Comparison of ENCODE assay signal across 11 mouse cellular contexts in genomic region chr11:102216886-102217240, GRCm38 (mm10). TPM values are rescaled to one million over a fixed set of nuclear protein-coding genes. Genes with fewer than 3 reads are reported as not detected.
DNase-seq lines count a peak whose midpoint lies in the region; ATAC-seq and TF ChIP-seq lines count a peak whose summit lies in the region.
"Had no signal": no experiment of that assay in that cellular context is flagged by ENCODE, and none has a peak within 500 bp of the region (broad histone marks: within the 10 kb centered on the region; RNA-seq: fewer than 3 reads in every experiment).

No protein-coding gene starts in this region.

- 51% methylated on average over 5 of the region's 5 CpGs for WGBS in hindbrain, embryonic 10.5 days
- WGBS in hindbrain, postnatal 0 days, result 50% methylated on average over 5 of the region's 5 CpGs
- 59% methylated on average over 5 of the region's 5 CpGs for WGBS in embryonic facial prominence, embryonic 10.5 days
- WGBS in limb, embryonic 13.5 days, result 42% methylated on average over 5 of the region's 5 CpGs
- WGBS in thymus, adult 2 months, result 89% methylated on average over 5 of the region's 5 CpGs

- ATAC-seq in hindbrain, postnatal 0 days, result no peak
- ATAC-seq in limb, embryonic 13.5 days (ENCODE audit: low FRiP score, low read depth), result no peak
- ATAC-seq: Patski had no signal

- TF ChIP-seq CTCF in hindbrain, postnatal 0 days (IDR thresholded peaks at IDR 0.05; ENCODE audit: low read depth), result no peak
- TF ChIP-seq CTCF in thymus, adult 2 months (IDR thresholded peaks at IDR 0.05; ENCODE audit: borderline replicate concordance, control insufficient read depth, extremely low read depth, insufficient read depth, low read length, poor library complexity), result no peak

- TF ChIP-seq POLR2A in thymus, adult 2 months (IDR thresholded peaks at IDR 0.05; ENCODE audit: control insufficient read depth, extremely low read depth, insufficient read depth, low read length, poor library complexity), result no peak

- no peaks in the 10 kb centered on the region for H3K27me3 ChIP-seq in hindbrain, embryonic 10.5 days (ENCODE audit: insufficient read depth, poor library complexity, severe bottlenecking)
- H3K27me3 ChIP-seq in hindbrain, postnatal 0 days (ENCODE audit: insufficient read depth, low read length), result no peaks in the 10 kb centered on the region
- H3K27me3 ChIP-seq in embryonic facial prominence, embryonic 10.5 days (replicated peaks; ENCODE audit: low read depth, poor library complexity, severe bottlenecking), result no peaks in the 10 kb centered on the region
- H3K27me3 ChIP-seq in limb, embryonic 13.5 days, result no peaks in the 10 kb centered on the region
- no peaks in the 10 kb centered on the region for H3K27me3 ChIP-seq in thymus, adult 2 months (ENCODE audit: control insufficient read depth, insufficient read depth, low read length)
- H3K27me3 ChIP-seq: neural tube, embryonic 12.5 days; Patski had no signal

- no peak overlapping the region for H3K9ac ChIP-seq in hindbrain, postnatal 0 days (replicated peaks; ENCODE audit: low read length)
- H3K9ac ChIP-seq in limb, embryonic 13.5 days, result peak overlapping the region; percentile 50
- H3K9ac ChIP-seq: neural tube, embryonic 12.5 days had no signal

- H3K9me3 ChIP-seq in hindbrain, embryonic 10.5 days, result no peaks in the 10 kb centered on the region
- H3K9me3 ChIP-seq in hindbrain, postnatal 0 days (ENCODE audit: low read length), result no peaks in the 10 kb centered on the region
- H3K9me3 ChIP-seq in embryonic facial prominence, embryonic 10.5 days, result no peaks in the 10 kb centered on the region
- H3K9me3 ChIP-seq in limb, embryonic 13.5 days, result no peaks in the 10 kb centered on the region
- H3K9me3 ChIP-seq: neural tube, embryonic 12.5 days had no signal

- H3K4me1 ChIP-seq in hindbrain, embryonic 10.5 days (replicated peaks), result peaks cover 78% of the 10 kb centered on the region
- H3K4me1 ChIP-seq in hindbrain, postnatal 0 days (ENCODE audit: insufficient read depth, low read length), result peaks cover 51% of the 10 kb centered on the region
- peaks cover 79% of the 10 kb centered on the region for H3K4me1 ChIP-seq in embryonic facial prominence, embryonic 10.5 days
- peaks cover 77% of the 10 kb centered on the region for H3K4me1 ChIP-seq in limb, embryonic 13.5 days
- peaks cover 60% of the 10 kb centered on the region for H3K4me1 ChIP-seq in thymus, adult 2 months (replicated peaks; ENCODE audit: control insufficient read depth, insufficient read depth, low read length)

- H3K4me3 ChIP-seq in hindbrain, embryonic 10.5 days, result 0 out of 2 replicates have a peak overlapping the region, but pooled peaks have one; percentile 36
- no peak overlapping the region for H3K4me3 ChIP-seq in hindbrain, postnatal 0 days (ENCODE audit: low read length)
- peak overlapping the region; percentile 8; the same call in 1 of the 2 replicates for H3K4me3 ChIP-seq in embryonic facial prominence, embryonic 10.5 days
- H3K4me3 ChIP-seq in limb, embryonic 13.5 days, result peak overlapping the region; percentile 18
- H3K4me3 ChIP-seq in thymus, adult 2 months (ENCODE audit: control insufficient read depth, insufficient read depth, low read length), result no peak overlapping the region
- H3K4me3 ChIP-seq: neural tube, embryonic 12.5 days had no signal

- H3K4me2 ChIP-seq in hindbrain, postnatal 0 days (ENCODE audit: low read depth, low read length), result no peak overlapping the region
- H3K4me2 ChIP-seq in limb, embryonic 13.5 days (replicated peaks), result peak overlapping the region; percentile 91

- H3K27ac ChIP-seq in hindbrain, embryonic 10.5 days, result 0 out of 2 replicates have a peak overlapping the region, but pooled peaks have one; percentile 12
- H3K27ac ChIP-seq in hindbrain, postnatal 0 days, result no peak overlapping the region
- no peak overlapping the region for H3K27ac ChIP-seq in embryonic facial prominence, embryonic 10.5 days (replicated peaks)
- 0 out of 2 replicates have a peak overlapping the region, but pooled peaks have one; percentile 65 for H3K27ac ChIP-seq in limb, embryonic 13.5 days
- no peak overlapping the region for H3K27ac ChIP-seq in thymus, adult 2 months (ENCODE audit: control insufficient read depth, insufficient read depth, low read length)
- H3K27ac ChIP-seq: neural tube, embryonic 12.5 days had no signal

- no peak for DNase-seq in hindbrain, embryonic 10.5 days (ENCODE audit: low spot score)
- DNase-seq in hindbrain, postnatal 0 days (ENCODE audit: low spot score), result no peak
- DNase-seq in 3T3-L1 (ENCODE audit: low read depth, low spot score), result peak; percentile 64
- DNase-seq in embryonic facial prominence, embryonic 10.5 days (ENCODE audit: low spot score), result no peak
- no peak for DNase-seq in thymus, adult 2 months
- DNase-seq in layer of hippocampus, adult 9-10 months (ENCODE audit: low spot score), result no peak
- no peak for DNase-seq in spleen, postnatal 36 days (ENCODE audit: low spot score in 2 of 2)
- DNase-seq: kidney, adult 18-20 months had no signal

- H3K36me3 ChIP-seq in hindbrain, embryonic 10.5 days, result peaks cover 46% of the 10 kb centered on the region
- H3K36me3 ChIP-seq in hindbrain, postnatal 0 days (ENCODE audit: insufficient read depth, low read length), result no peaks in the 10 kb centered on the region
- peaks cover 27% of the 10 kb centered on the region for H3K36me3 ChIP-seq in embryonic facial prominence, embryonic 10.5 days (replicated peaks)
- H3K36me3 ChIP-seq in limb, embryonic 13.5 days, result peaks cover 16% of the 10 kb centered on the region
- H3K36me3 ChIP-seq in thymus, adult 2 months (ENCODE audit: control insufficient read depth, insufficient read depth, low read length), result no peaks in the 10 kb centered on the region

RNA-seq across cellular contexts. Expression of gene Hdac5, which starts 13.1 kb away (rescaled TPM):
- polyA plus RNA-seq in hindbrain, embryonic 10.5 days (2016; fragmentation: Nextera tagmentation; extraction: Ambion mirVana), result 70.3 and 101 TPM in 2 replicates
- 212 and 350 TPM in 2 replicates for total RNA-seq in hindbrain, postnatal 0 days (2014; rRNA removed)
- 61.2 and 61.9 TPM in 2 replicates for polyA plus RNA-seq in hindbrain, postnatal 0 days (2015; fragmentation: Nextera tagmentation; extraction: Ambion mirVana)
- 49.6 and 52.9 TPM in 2 replicates for polyA plus RNA-seq in embryonic facial prominence, embryonic 10.5 days (2016; fragmentation: Nextera tagmentation; extraction: Ambion mirVana)
- 61.9 and 68.6 TPM in 2 replicates for polyA plus RNA-seq in limb, embryonic 13.5 days (2015; fragmentation: Nextera tagmentation; extraction: Ambion mirVana)
- 76.8 and 81.7 TPM in 2 replicates for polyA plus RNA-seq in thymus, adult 2 months (2012; rRNA removed)

RNA-seq across cellular contexts. Expression of gene G6pc3, which starts 27.4 kb away (rescaled TPM):
- polyA plus RNA-seq in hindbrain, embryonic 10.5 days (2016; fragmentation: Nextera tagmentation; extraction: Ambion mirVana), result 32.3 and 37.8 TPM in 2 replicates
- total RNA-seq in hindbrain, postnatal 0 days (2014; rRNA removed), result 67.5 and 70.1 TPM in 2 replicates
- 43.8 and 46.2 TPM in 2 replicates for polyA plus RNA-seq in hindbrain, postnatal 0 days (2015; fragmentation: Nextera tagmentation; extraction: Ambion mirVana)
- polyA plus RNA-seq in embryonic facial prominence, embryonic 10.5 days (2016; fragmentation: Nextera tagmentation; extraction: Ambion mirVana), result 38.2 and 39.6 TPM in 2 replicates
- 35.6 and 36.1 TPM in 2 replicates for polyA plus RNA-seq in limb, embryonic 13.5 days (2015; fragmentation: Nextera tagmentation; extraction: Ambion mirVana)
- 48.6 and 56.5 TPM in 2 replicates for polyA plus RNA-seq in thymus, adult 2 months (2012; rRNA removed)

RNA-seq across cellular contexts. Expression of gene Lsm12, which starts 31.8 kb away (rescaled TPM):
- polyA plus RNA-seq in hindbrain, embryonic 10.5 days (2016; fragmentation: Nextera tagmentation; extraction: Ambion mirVana), result 119 and 148 TPM in 2 replicates
- 65.7 and 167 TPM in 2 replicates for total RNA-seq in hindbrain, postnatal 0 days (2014; rRNA removed)
- 147 and 153 TPM in 2 replicates for polyA plus RNA-seq in hindbrain, postnatal 0 days (2015; fragmentation: Nextera tagmentation; extraction: Ambion mirVana)
- 145 and 155 TPM in 2 replicates for polyA plus RNA-seq in embryonic facial prominence, embryonic 10.5 days (2016; fragmentation: Nextera tagmentation; extraction: Ambion mirVana)
- 134 and 145 TPM in 2 replicates for polyA plus RNA-seq in limb, embryonic 13.5 days (2015; fragmentation: Nextera tagmentation; extraction: Ambion mirVana)
- 36.1 and 42.2 TPM in 2 replicates for polyA plus RNA-seq in thymus, adult 2 months (2012; rRNA removed)

RNA-seq across cellular contexts. Expression of gene BC030867, which starts 31.8 kb away (rescaled TPM):
- 20.9 and 28.3 TPM in 2 replicates for polyA plus RNA-seq in hindbrain, embryonic 10.5 days (2016; fragmentation: Nextera tagmentation; extraction: Ambion mirVana)
- total RNA-seq in hindbrain, postnatal 0 days (2014; rRNA removed), result 2.3 and 2.4 TPM in 2 replicates
- 2.1 and 2.3 TPM in 2 replicates for polyA plus RNA-seq in hindbrain, postnatal 0 days (2015; fragmentation: Nextera tagmentation; extraction: Ambion mirVana)
- 30.1 and 32.4 TPM in 2 replicates for polyA plus RNA-seq in embryonic facial prominence, embryonic 10.5 days (2016; fragmentation: Nextera tagmentation; extraction: Ambion mirVana)
- polyA plus RNA-seq in limb, embryonic 13.5 days (2015; fragmentation: Nextera tagmentation; extraction: Ambion mirVana), result 15.8 and 16.1 TPM in 2 replicates
- 13.0 and 17.7 TPM in 2 replicates for polyA plus RNA-seq in thymus, adult 2 months (2012; rRNA removed)

RNA-seq across cellular contexts. Expression of gene Asb16, which starts 51.7 kb away (rescaled TPM):
- polyA plus RNA-seq in hindbrain, embryonic 10.5 days (2016; fragmentation: Nextera tagmentation; extraction: Ambion mirVana), result 0.08 TPM in 1 of 2 replicates, not detected in the other
- 2.2 and 2.6 TPM in 2 replicates for total RNA-seq in hindbrain, postnatal 0 days (2014; rRNA removed)
- 0.29 and 0.41 TPM in 2 replicates for polyA plus RNA-seq in hindbrain, postnatal 0 days (2015; fragmentation: Nextera tagmentation; extraction: Ambion mirVana)
- polyA plus RNA-seq in embryonic facial prominence, embryonic 10.5 days (2016; fragmentation: Nextera tagmentation; extraction: Ambion mirVana), result 0.09 and 0.10 TPM in 2 replicates
- 0.22 TPM in 2 replicates for polyA plus RNA-seq in limb, embryonic 13.5 days (2015; fragmentation: Nextera tagmentation; extraction: Ambion mirVana)
- polyA plus RNA-seq in thymus, adult 2 months (2012; rRNA removed), result 0.12 and 0.27 TPM in 2 replicates
- polyA plus RNA-seq: neural tube, embryonic 12.5 days had no signal

Comparison
In these comparisons a context has a peak if more than half of its experiments do, and no peak if none do; other contexts are left out.
1. H3K27ac ChIP-seq: peak in hindbrain, embryonic 10.5 days (single experiment) and limb, embryonic 13.5 days (single experiment); none in hindbrain, postnatal 0 days (single experiment), embryonic facial prominence, embryonic 10.5 days (single experiment) and thymus, adult 2 months (single experiment).
2. H3K4me3 ChIP-seq: peak in hindbrain, embryonic 10.5 days (single experiment), embryonic facial prominence, embryonic 10.5 days (single experiment) and limb, embryonic 13.5 days (single experiment); none in hindbrain, postnatal 0 days (single experiment) and thymus, adult 2 months (single experiment).